Comparison of ENCODE assay signal across 8 mouse cellular contexts in genomic region chr13:95347018-95347696, GRCm38 (mm10). TPM values are rescaled to one million over a fixed set of nuclear protein-coding genes. Genes with fewer than 3 reads are reported as not detected.
A peak's percentile ranks its signal among the peaks of the same experiment; 100 is the strongest.
DNase-seq lines count a peak whose midpoint lies in the region; ATAC-seq and TF ChIP-seq lines count a peak whose summit lies in the region.

No protein-coding gene starts in this region.

- H3K9ac ChIP-seq in midbrain, embryonic 12.5 days (replicated peaks): no peak overlapping the region

- no peak overlapping the region for H3K27ac ChIP-seq in midbrain, embryonic 12.5 days (replicated peaks)
- H3K27ac ChIP-seq in small intestine, adult 2 months (ENCODE audit: insufficient read depth, low read depth, low read length): no peak overlapping the region

- peak; percentile 59 for DNase-seq in gastrocnemius, adult 18-20 months (ENCODE audit: low spot score)
- DNase-seq in gastrocnemius, postnatal 25 days: no peak
- peak; percentile 86 to 92 for DNase-seq in cerebellum, postnatal 14 days
- DNase-seq in frontal cortex, postnatal 25 days (ENCODE audit: low spot score in 2 of 2): peak; percentile 71 to 77
- DNase-seq in kidney, adult 11 months: peak; percentile 55
- DNase-seq in left cerebral cortex, postnatal 36 days (ENCODE audit: low spot score in 2 of 2): peak; percentile 75

- H3K27me3 ChIP-seq in midbrain, embryonic 12.5 days: no peaks in the 10 kb centered on the region
- H3K27me3 ChIP-seq in small intestine, adult 2 months (ENCODE audit: control insufficient read depth, insufficient read depth, low read length): no peaks in the 10 kb centered on the region

- no peaks in the 10 kb centered on the region for H3K4me1 ChIP-seq in midbrain, embryonic 12.5 days
- H3K4me1 ChIP-seq in small intestine, adult 2 months (ENCODE audit: control insufficient read depth, insufficient read depth, insufficient read length, low read length): no peaks in the 10 kb centered on the region

- H3K36me3 ChIP-seq in midbrain, embryonic 12.5 days: peaks cover 24% of the 10 kb centered on the region
- peaks cover 19% of the 10 kb centered on the region for H3K36me3 ChIP-seq in small intestine, adult 2 months (ENCODE audit: control insufficient read depth, insufficient read depth, low read length)

- WGBS in midbrain, embryonic 12.5 days: 36% methylated on average over 8 of the region's 8 CpGs
- 24% methylated on average over 8 of the region's 8 CpGs for WGBS in small intestine, adult 2 months

- TF ChIP-seq CTCF in small intestine, adult 2 months (IDR thresholded peaks at IDR 0.05; ENCODE audit: extremely low read depth, insufficient read length, insufficient replicate concordance, low read depth, low read length): peak; percentile 73; the same call in 1 of the 2 replicates

- no peak overlapping the region for H3K4me2 ChIP-seq in midbrain, embryonic 12.5 days (replicated peaks)

- peak; percentile 54 for ATAC-seq in midbrain, embryonic 12.5 days (ENCODE audit: low FRiP score, low read depth)

- TF ChIP-seq POLR2A in small intestine, adult 2 months (IDR thresholded peaks at IDR 0.05; ENCODE audit: low read depth, low read length): no peak

- intact Hi-C loops in left cerebral cortex, postnatal 36 days (cut with DNase I): loop anchor here (2.0 kb wide), 1 partner anchor 328 kb away; no protein-coding TSS in a partner anchor

- H3K4me3 ChIP-seq in midbrain, embryonic 12.5 days: no peak overlapping the region
- no peak overlapping the region for H3K4me3 ChIP-seq in small intestine, adult 2 months (ENCODE audit: low read depth, low read length)

- no peaks in the 10 kb centered on the region for H3K9me3 ChIP-seq in midbrain, embryonic 12.5 days

RNA-seq across cellular contexts. Expression of gene Zbed3, which starts 23.7 kb away (rescaled TPM):
- 1 to 10 TPM; 4.2 to 4.8 TPM for total RNA-seq in gastrocnemius, adult 18-20 months (2021)
- 1 to 10 TPM; 4.8 to 5.6 TPM for total RNA-seq in gastrocnemius, postnatal 25 days (2021)
- 10 to 100 TPM; 14.0 to 19.2 TPM for total RNA-seq in left cerebral cortex, postnatal 36 days (2021)
- polyA plus RNA-seq in midbrain, embryonic 12.5 days (2016; fragmentation: Nextera tagmentation; extraction: Ambion mirVana): 53.1 and 62.3 TPM in 2 replicates
- 9.6 and 17.3 TPM in 2 replicates for polyA plus RNA-seq in small intestine, adult 2 months (2012; rRNA removed)

RNA-seq across cellular contexts. Expression of gene Aggf1, which starts 28.0 kb away (rescaled TPM):
- total RNA-seq in gastrocnemius, adult 18-20 months (2021): 10 to 100 TPM; 16.5 to 17.7 TPM
- 10 to 100 TPM; 16.2 to 16.5 TPM for total RNA-seq in gastrocnemius, postnatal 25 days (2021)
- total RNA-seq in left cerebral cortex, postnatal 36 days (2021): 10 to 100 TPM; 50.1 to 51.2 TPM
- 54.9 and 58.6 TPM in 2 replicates for polyA plus RNA-seq in midbrain, embryonic 12.5 days (2016; fragmentation: Nextera tagmentation; extraction: Ambion mirVana)
- 8.7 and 15.6 TPM in 2 replicates for polyA plus RNA-seq in small intestine, adult 2 months (2012; rRNA removed)
